Comparison of ENCODE assay signal across 19 mouse cellular contexts in genomic region chr4:152128784-152129183, GRCm38 (mm10). TPM values are rescaled to one million over a fixed set of nuclear protein-coding genes. Genes with fewer than 3 reads are reported as not detected.
DNase-seq lines count a peak whose midpoint lies in the region; ATAC-seq and TF ChIP-seq lines count a peak whose summit lies in the region.
"Had no signal": no experiment of that assay in that cellular context is flagged by ENCODE, and none has a peak within 500 bp of the region (broad histone marks: within the 10 kb centered on the region; RNA-seq: fewer than 3 reads in every experiment).

No protein-coding gene starts in this region.

- no peaks in the 10 kb centered on the region for H3K9me3 ChIP-seq in embryonic facial prominence, embryonic 10.5 days
- H3K9me3 ChIP-seq in intestine, embryonic 16.5 days (ENCODE audit: control insufficient read depth, low read length) = no peaks in the 10 kb centered on the region; the same call in 1 of the 2 replicates
- H3K9me3 ChIP-seq in kidney, embryonic 16.5 days (ENCODE audit: low read length) = no peaks in the 10 kb centered on the region
- no peaks in the 10 kb centered on the region for H3K9me3 ChIP-seq in liver, embryonic 14.5 days (ENCODE audit: control insufficient read depth, low read length)
- no peaks in the 10 kb centered on the region for H3K9me3 ChIP-seq in forebrain, embryonic 11.5 days (ENCODE audit: control insufficient read depth, low read length)
- H3K9me3 ChIP-seq: heart, embryonic 12.5 days; midbrain, embryonic 15.5 days had no signal

- peak overlapping the region; percentile 88 for H3K4me2 ChIP-seq in intestine, embryonic 16.5 days (ENCODE audit: low read depth, low read length)
- H3K4me2 ChIP-seq in kidney, embryonic 16.5 days (replicated peaks; ENCODE audit: low read depth, low read length) = peak overlapping the region; percentile 75
- H3K4me2 ChIP-seq in liver, embryonic 14.5 days (ENCODE audit: low read depth) = peak overlapping the region; percentile 13
- no peak overlapping the region for H3K4me2 ChIP-seq in forebrain, embryonic 11.5 days (ENCODE audit: low read depth, low read length, severe bottlenecking)
- H3K4me2 ChIP-seq: heart, embryonic 12.5 days; midbrain, embryonic 15.5 days had no signal

- H3K9ac ChIP-seq in intestine, embryonic 16.5 days (ENCODE audit: low read depth, low read length) = peak overlapping the region; percentile 34; the same call in 1 of the 2 replicates
- peak overlapping the region; percentile 41; the same call in 1 of the 2 replicates for H3K9ac ChIP-seq in kidney, embryonic 16.5 days (replicated peaks; ENCODE audit: low read length)
- no peak overlapping the region for H3K9ac ChIP-seq in liver, embryonic 14.5 days (replicated peaks)
- H3K9ac ChIP-seq in forebrain, embryonic 11.5 days (ENCODE audit: low read length) = no peak overlapping the region
- H3K9ac ChIP-seq: heart, embryonic 12.5 days; midbrain, embryonic 15.5 days had no signal

- TF ChIP-seq CTCF in liver, embryonic 14.5 days (IDR thresholded peaks at IDR 0.05; ENCODE audit: low read depth) = no peak

- peak overlapping the region; percentile 56; the same call in 1 of the 2 replicates for H3K4me3 ChIP-seq in embryonic facial prominence, embryonic 10.5 days
- peak overlapping the region; percentile 32 for H3K4me3 ChIP-seq in intestine, embryonic 16.5 days (ENCODE audit: low read length)
- H3K4me3 ChIP-seq in kidney, embryonic 16.5 days (ENCODE audit: low read length) = peak overlapping the region; percentile 54; the same call in 1 of the 2 replicates
- H3K4me3 ChIP-seq in liver, embryonic 14.5 days (ENCODE audit: insufficient read depth in 1 of 2, low read depth in 2 of 2, low read length in 2 of 2) = no peak overlapping the region
- H3K4me3 ChIP-seq in forebrain, embryonic 11.5 days (ENCODE audit: low read depth, low read length) = no peak overlapping the region
- H3K4me3 ChIP-seq: erythroblast, embryonic 14.5 days; heart, embryonic 12.5 days; midbrain, embryonic 15.5 days had no signal

- 39% methylated on average over 5 of the region's 5 CpGs for WGBS in embryonic facial prominence, embryonic 10.5 days
- 48% methylated on average over 5 of the region's 5 CpGs for WGBS in intestine, embryonic 16.5 days
- 49% methylated on average over 5 of the region's 5 CpGs for WGBS in kidney, embryonic 16.5 days
- 59% methylated on average over 5 of the region's 5 CpGs for WGBS in liver, embryonic 14.5 days (ENCODE audit: insufficient replicate concordance)
- 41% methylated on average over 5 of the region's 5 CpGs for WGBS in forebrain, embryonic 11.5 days

- ATAC-seq in intestine, embryonic 16.5 days = peak; percentile 18
- ATAC-seq in kidney, embryonic 16.5 days (ENCODE audit: low FRiP score, low TSS enrichment) = peak; percentile 3; the same call in 1 of the 2 replicates
- no peak for ATAC-seq in liver, embryonic 14.5 days (ENCODE audit: insufficient read depth)
- ATAC-seq in forebrain, embryonic 11.5 days (replicated peaks; ENCODE audit: low FRiP score) = no peak
- ATAC-seq: midbrain, embryonic 15.5 days had no signal

- DNase-seq in embryonic facial prominence, embryonic 10.5 days (ENCODE audit: low spot score) = no peak
- DNase-seq in liver, embryonic 14.5 days (ENCODE audit: low read depth in 3 of 3, low spot score in 3 of 3) = no peak
- DNase-seq in gastrocnemius, adult 8-10 months (ENCODE audit: low spot score in 2 of 2) = no peak
- no peak for DNase-seq in forebrain, embryonic 11.5 days (ENCODE audit: low spot score)
- no peak for DNase-seq in thymus, adult 18-20 months
- DNase-seq: cerebellum, postnatal 10 days; gastrocnemius, postnatal 36 days; heart, postnatal 36 days; layer of hippocampus, adult 9-11 months; lung, postnatal 36 days; right cerebral cortex, postnatal 25 days; thymus, adult 2 months had no signal

- H3K27me3 ChIP-seq in embryonic facial prominence, embryonic 10.5 days (replicated peaks; ENCODE audit: low read depth, poor library complexity, severe bottlenecking) = peaks cover 100% of the 10 kb centered on the region
- H3K27me3 ChIP-seq in intestine, embryonic 16.5 days (replicated peaks; ENCODE audit: control insufficient read depth, insufficient read depth, low read length) = peaks cover 84% of the 10 kb centered on the region
- peaks cover 97% of the 10 kb centered on the region for H3K27me3 ChIP-seq in kidney, embryonic 16.5 days (ENCODE audit: insufficient read depth, low read length)
- peaks cover 100% of the 10 kb centered on the region for H3K27me3 ChIP-seq in liver, embryonic 14.5 days (ENCODE audit: control insufficient read depth, insufficient read depth, low read length)
- peaks cover 99% of the 10 kb centered on the region for H3K27me3 ChIP-seq in forebrain, embryonic 11.5 days (ENCODE audit: control insufficient read depth, insufficient read depth, low read length)

- peaks cover 82% of the 10 kb centered on the region for H3K4me1 ChIP-seq in embryonic facial prominence, embryonic 10.5 days
- peaks cover 49% of the 10 kb centered on the region for H3K4me1 ChIP-seq in intestine, embryonic 16.5 days (ENCODE audit: control insufficient read depth, insufficient read depth, low read length)
- peaks cover 64% of the 10 kb centered on the region for H3K4me1 ChIP-seq in kidney, embryonic 16.5 days (ENCODE audit: insufficient read depth, low read length)
- H3K4me1 ChIP-seq in liver, embryonic 14.5 days (replicated peaks; ENCODE audit: control insufficient read depth in 2 of 2, insufficient read depth in 2 of 2, low read length in 1 of 2) = no peaks in the 10 kb centered on the region
- peaks cover 27% of the 10 kb centered on the region; the same call in 1 of the 2 replicates for H3K4me1 ChIP-seq in forebrain, embryonic 11.5 days (replicated peaks; ENCODE audit: control insufficient read depth, insufficient read depth, low read length)

- no peak for TF ChIP-seq EP300 in liver, embryonic 14.5 days (IDR thresholded peaks at IDR 0.05; ENCODE audit: low read depth)

- no peaks in the 10 kb centered on the region for H3K36me3 ChIP-seq in embryonic facial prominence, embryonic 10.5 days (replicated peaks)
- H3K36me3 ChIP-seq in intestine, embryonic 16.5 days (ENCODE audit: control insufficient read depth, insufficient read depth, low read length) = no peaks in the 10 kb centered on the region; the same call in 1 of the 2 replicates
- H3K36me3 ChIP-seq in kidney, embryonic 16.5 days (ENCODE audit: insufficient read depth, low read length) = no peaks in the 10 kb centered on the region
- no peaks in the 10 kb centered on the region for H3K36me3 ChIP-seq in liver, embryonic 14.5 days (replicated peaks; ENCODE audit: control insufficient read depth, insufficient read depth, low read depth)
- no peaks in the 10 kb centered on the region for H3K36me3 ChIP-seq in forebrain, embryonic 11.5 days (ENCODE audit: control insufficient read depth, insufficient read depth, low read length)
- H3K36me3 ChIP-seq: heart, embryonic 12.5 days; midbrain, embryonic 15.5 days had no signal

- H3K27ac ChIP-seq in embryonic facial prominence, embryonic 10.5 days (replicated peaks) = no peak overlapping the region
- no peak overlapping the region for H3K27ac ChIP-seq in intestine, embryonic 16.5 days (ENCODE audit: low read length)
- peak overlapping the region; percentile 31; the same call in 1 of the 2 replicates for H3K27ac ChIP-seq in kidney, embryonic 16.5 days (ENCODE audit: low read length)
- no peak overlapping the region for H3K27ac ChIP-seq in liver, embryonic 14.5 days
- H3K27ac ChIP-seq in forebrain, embryonic 11.5 days (ENCODE audit: low read depth, low read length) = no peak overlapping the region
- H3K27ac ChIP-seq: midbrain, embryonic 15.5 days had no signal

RNA-seq across cellular contexts. Expression of gene Tnfrsf25, which starts 13.1 kb away (rescaled TPM):
- 1.0 and 1.3 TPM in 2 replicates for polyA plus RNA-seq in embryonic facial prominence, embryonic 10.5 days (2016; fragmentation: Nextera tagmentation; extraction: Ambion mirVana)
- polyA plus RNA-seq in intestine, embryonic 16.5 days (2015; fragmentation: Nextera tagmentation; extraction: Ambion mirVana) = 1.8 and 2.4 TPM in 2 replicates
- 1.9 and 3.0 TPM in 2 replicates for polyA plus RNA-seq in kidney, embryonic 16.5 days (2015; fragmentation: Nextera tagmentation; extraction: Ambion mirVana)
- polyA plus RNA-seq in liver, embryonic 14.5 days (2012; rRNA removed) = 0.68 and 0.93 TPM in 2 replicates
- polyA plus RNA-seq in liver, embryonic 14.5 days (2014; fragmentation: Nextera tagmentation; extraction: Ambion mirVana) = 0.15 and 0.16 TPM in 2 replicates
- total RNA-seq in gastrocnemius, adult 8-10 months (2022) = under 1 TPM in 3 of 4 experiments, not detected in 1; 0.40 to 0.90 (median 0.85) TPM
- polyA plus RNA-seq in forebrain, embryonic 11.5 days (2014; fragmentation: Nextera tagmentation; extraction: Ambion mirVana) = 0.49 TPM in 1 of 2 replicates, not detected in the other

RNA-seq across cellular contexts. Expression of gene Espn, which starts 23.4 kb away (rescaled TPM):
- 7.5 and 10.3 TPM in 2 replicates for polyA plus RNA-seq in embryonic facial prominence, embryonic 10.5 days (2016; fragmentation: Nextera tagmentation; extraction: Ambion mirVana)
- 31.6 and 39.5 TPM in 2 replicates for polyA plus RNA-seq in intestine, embryonic 16.5 days (2015; fragmentation: Nextera tagmentation; extraction: Ambion mirVana)
- polyA plus RNA-seq in kidney, embryonic 16.5 days (2015; fragmentation: Nextera tagmentation; extraction: Ambion mirVana) = 22.2 and 30.6 TPM in 2 replicates
- 1.2 and 1.5 TPM in 2 replicates for polyA plus RNA-seq in liver, embryonic 14.5 days (2012; rRNA removed)
- polyA plus RNA-seq in liver, embryonic 14.5 days (2014; fragmentation: Nextera tagmentation; extraction: Ambion mirVana) = 1.2 and 1.9 TPM in 2 replicates
- total RNA-seq in gastrocnemius, adult 8-10 months (2022) = under 1 TPM; 0.11 to 0.48 (median 0.28) TPM
- 0.90 and 1.2 TPM in 2 replicates for polyA plus RNA-seq in forebrain, embryonic 11.5 days (2014; fragmentation: Nextera tagmentation; extraction: Ambion mirVana)

RNA-seq across cellular contexts. Expression of gene Hes2, which starts 29.9 kb away (rescaled TPM):
- polyA plus RNA-seq in embryonic facial prominence, embryonic 10.5 days (2016; fragmentation: Nextera tagmentation; extraction: Ambion mirVana) = 0.11 and 1.0 TPM in 2 replicates
- polyA plus RNA-seq in intestine, embryonic 16.5 days (2015; fragmentation: Nextera tagmentation; extraction: Ambion mirVana) = 0.68 and 0.98 TPM in 2 replicates
- 0.14 and 0.57 TPM in 2 replicates for polyA plus RNA-seq in kidney, embryonic 16.5 days (2015; fragmentation: Nextera tagmentation; extraction: Ambion mirVana)
- 0.01 and 0.02 TPM in 2 replicates for polyA plus RNA-seq in liver, embryonic 14.5 days (2012; rRNA removed)
- 0.05 TPM in 1 of 2 replicates, not detected in the other for polyA plus RNA-seq in liver, embryonic 14.5 days (2014; fragmentation: Nextera tagmentation; extraction: Ambion mirVana)
- not detected for total RNA-seq in gastrocnemius, adult 8-10 months (2022)
- polyA plus RNA-seq in forebrain, embryonic 11.5 days (2014; fragmentation: Nextera tagmentation; extraction: Ambion mirVana) = not detected in 2 replicates
- total RNA-seq: gastrocnemius, postnatal 36 days; heart, postnatal 36 days; left cerebral cortex, postnatal 10 days; liver, adult 2 months had no signal
- polyA plus RNA-seq: erythroblast, embryonic 14.5 days; heart, embryonic 12.5 days; liver, adult 2 months; midbrain, embryonic 15.5 days had no signal

RNA-seq across cellular contexts. Expression of gene Acot7, which starts 49.1 kb away (rescaled TPM):
- 51.8 and 55.5 TPM in 2 replicates for polyA plus RNA-seq in embryonic facial prominence, embryonic 10.5 days (2016; fragmentation: Nextera tagmentation; extraction: Ambion mirVana)
- polyA plus RNA-seq in intestine, embryonic 16.5 days (2015; fragmentation: Nextera tagmentation; extraction: Ambion mirVana) = 49.4 and 52.5 TPM in 2 replicates
- polyA plus RNA-seq in kidney, embryonic 16.5 days (2015; fragmentation: Nextera tagmentation; extraction: Ambion mirVana) = 75.1 and 76.4 TPM in 2 replicates
- 10.8 and 12.5 TPM in 2 replicates for polyA plus RNA-seq in liver, embryonic 14.5 days (2012; rRNA removed)
- polyA plus RNA-seq in liver, embryonic 14.5 days (2014; fragmentation: Nextera tagmentation; extraction: Ambion mirVana) = 12.2 and 13.0 TPM in 2 replicates
- 10 to 100 TPM; 13.8 to 15.9 (median 15.1) TPM for total RNA-seq in gastrocnemius, adult 8-10 months (2022)
- 75.1 and 77.8 TPM in 2 replicates for polyA plus RNA-seq in forebrain, embryonic 11.5 days (2014; fragmentation: Nextera tagmentation; extraction: Ambion mirVana)

RNA-seq across cellular contexts. Expression of gene Plekhg5, which starts 56.5 kb away (rescaled TPM):
- 11.7 and 13.2 TPM in 2 replicates for polyA plus RNA-seq in embryonic facial prominence, embryonic 10.5 days (2016; fragmentation: Nextera tagmentation; extraction: Ambion mirVana)
- 14.2 and 17.0 TPM in 2 replicates for polyA plus RNA-seq in intestine, embryonic 16.5 days (2015; fragmentation: Nextera tagmentation; extraction: Ambion mirVana)
- polyA plus RNA-seq in kidney, embryonic 16.5 days (2015; fragmentation: Nextera tagmentation; extraction: Ambion mirVana) = 25.5 and 28.1 TPM in 2 replicates
- polyA plus RNA-seq in liver, embryonic 14.5 days (2012; rRNA removed) = 4.5 and 4.7 TPM in 2 replicates
- 2.6 and 4.8 TPM in 2 replicates for polyA plus RNA-seq in liver, embryonic 14.5 days (2014; fragmentation: Nextera tagmentation; extraction: Ambion mirVana)
- 1 to 10 TPM; 5.2 to 6.1 (median 5.8) TPM for total RNA-seq in gastrocnemius, adult 8-10 months (2022)
- 8.0 and 8.2 TPM in 2 replicates for polyA plus RNA-seq in forebrain, embryonic 11.5 days (2014; fragmentation: Nextera tagmentation; extraction: Ambion mirVana)

Comparison
In these comparisons a context has a peak if more than half of its experiments do, and no peak if none do; other contexts are left out.
1. H3K4me3 ChIP-seq: peak in embryonic facial prominence, embryonic 10.5 days (single experiment), intestine, embryonic 16.5 days (single experiment) and kidney, embryonic 16.5 days (single experiment); none in liver, embryonic 14.5 days (0 of 2) and forebrain, embryonic 11.5 days (single experiment).
2. ATAC-seq: peak in intestine, embryonic 16.5 days (single experiment) and kidney, embryonic 16.5 days (single experiment); none in liver, embryonic 14.5 days (single experiment) and forebrain, embryonic 11.5 days (single experiment).
3. H3K9ac ChIP-seq: peak in intestine, embryonic 16.5 days (single experiment) and kidney, embryonic 16.5 days (single experiment); none in liver, embryonic 14.5 days (single experiment) and forebrain, embryonic 11.5 days (single experiment).